Mouse (Mus musculus) neural tube, embryonic 15.5 days (tissue): ENCODE measurements around the gene Ndufb4. TPM values are rescaled to one million over a fixed set of nuclear protein-coding genes. Genes with fewer than 3 reads are reported as not detected.

Source experiments
- ATAC-seq: fragments of 200-750 bp; cut with Nextera tagmentation; 2 replicates; pipeline ENCODE4 v1.8.0; 2017; ENCODE audit warnings: mild to moderate bottlenecking, moderate TSS enrichment, moderate library complexity; ENCODE audit not compliant: low FRiP score
- H3K27ac ChIP-seq: fragments of 300-500 bp; sonication (generic); replicated peaks from 2 replicates; pipeline ENCODE4 v1.5.1; 2015; ENCODE audit warnings: mild to moderate bottlenecking, inconsistent platforms
- H3K27me3 ChIP-seq: fragments of 300-500 bp; sonication (generic); replicated peaks from 2 replicates; pipeline ENCODE4 v1.6.1; 2015; ENCODE audit warnings: inconsistent platforms
- H3K36me3 ChIP-seq: fragments of 300-500 bp; sonication (generic); 2 replicates; pipeline ENCODE4 v1.6.1; 2015; ENCODE audit warnings: inconsistent platforms
- H3K4me1 ChIP-seq: fragments of 300-500 bp; sonication (generic); 2 replicates; pipeline ENCODE4 v1.6.1; 2015; ENCODE audit warnings: inconsistent platforms
- H3K4me2 ChIP-seq: fragments of 300-500 bp; sonication (generic); 2 replicates; pipeline ENCODE4 v1.6.1; 2015; ENCODE audit warnings: inconsistent platforms, mild to moderate bottlenecking, moderate library complexity
- H3K4me3 ChIP-seq: fragments of 300-500 bp; sonication (generic); replicated peaks from 2 replicates; pipeline ENCODE4 v1.5.1; 2015; ENCODE audit warnings: mild to moderate bottlenecking, inconsistent platforms
- H3K9ac ChIP-seq: fragments of 300-500 bp; sonication (generic); replicated peaks from 2 replicates; pipeline ENCODE4 v1.6.1; 2015; ENCODE audit warnings: mild to moderate bottlenecking, inconsistent platforms
- H3K9me3 ChIP-seq: fragments of 300-500 bp; sonication (generic); replicated peaks from 2 replicates; pipeline ENCODE4 v1.6.1; 2016; ENCODE audit warnings: inconsistent platforms
- WGBS: fragments of 180-500 bp; shearing (Covaris S2); methylation state at CpG from one replicate; pipeline ENCODE4 v1.1.7; 2015; ENCODE audit warnings: mixed read lengths; 5-methylcytosine and 5-hydroxymethylcytosine counted together
- polyA plus RNA-seq: library from polyadenylated mRNA; unstranded; fragments of >200 nt; fragmentation: Nextera tagmentation; extraction: Ambion mirVana; gene quantifications from 2 replicates; pipeline ENCODE4 v1.2.1, GENCODE M21; 2015

The Ndufb4 gene
- polyA plus RNA-seq, 1 experiment from 2014 or later: 69.7 TPM

DNA sequence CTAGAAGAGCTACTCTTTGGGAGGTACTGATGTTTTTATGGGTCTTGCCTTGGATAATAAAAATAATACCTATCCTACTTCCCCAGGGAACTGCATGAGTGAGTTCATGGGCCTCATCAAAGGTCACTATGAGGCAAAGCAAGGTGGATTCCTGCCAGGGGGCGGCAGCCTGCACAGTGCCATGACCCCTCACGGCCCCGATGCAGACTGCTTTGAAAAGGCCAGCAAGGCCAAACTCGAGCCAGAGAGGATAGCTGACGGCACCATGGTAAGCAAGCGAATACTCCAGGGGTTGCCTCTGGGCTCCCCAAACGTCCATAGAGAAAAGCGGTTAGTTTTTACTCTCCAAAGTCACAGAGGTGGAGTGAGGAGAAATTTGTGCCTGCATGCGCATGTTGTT is 25.9 kb downstream of the Ndufb4 start:
- ATAC-seq: no peak
- H3K9ac ChIP-seq: no peak overlapping the region
- 82% methylated on average over 9 of the region's 9 CpGs for WGBS
- peak overlapping the region; percentile 69 for H3K27ac ChIP-seq
- H3K4me3 ChIP-seq: no peak overlapping the region
- H3K4me1 ChIP-seq: peaks cover 6% of the 10 kb centered on the region
- H3K36me3 ChIP-seq: no peaks in the 10 kb centered on the region
- no peak overlapping the region for H3K4me2 ChIP-seq
- H3K9me3 ChIP-seq: no peaks in the 10 kb centered on the region
- no peaks in the 10 kb centered on the region for H3K27me3 ChIP-seq

DNA sequence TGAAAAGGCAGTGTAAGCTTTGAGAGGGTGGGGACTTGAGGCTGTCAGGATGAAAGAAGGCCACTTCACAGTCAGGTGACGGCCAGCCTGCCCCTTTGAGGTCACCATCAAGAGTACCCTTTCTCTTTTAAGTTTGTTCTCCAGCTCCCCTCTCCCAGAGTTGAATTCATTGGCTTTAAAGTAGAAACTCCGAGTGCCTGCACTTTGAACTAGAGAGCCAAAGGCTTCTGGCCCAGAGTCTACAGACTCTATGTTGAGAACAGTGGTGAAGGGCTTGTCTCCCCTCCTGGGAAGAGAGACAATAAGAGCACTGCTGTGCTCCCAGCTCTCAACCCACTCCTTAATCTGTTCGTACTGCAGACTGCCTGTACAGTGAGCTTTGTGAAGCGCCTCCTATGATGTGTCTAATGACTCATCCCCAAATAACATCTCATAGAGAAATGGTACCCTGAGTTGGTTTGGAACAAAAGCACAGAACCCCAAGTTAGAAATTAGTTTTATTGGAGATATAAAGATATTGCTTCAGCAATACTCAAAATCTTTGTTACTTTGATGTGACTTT is 27.8 kb downstream of the Ndufb4 start:
- ATAC-seq: no peak
- WGBS: 56% methylated on average over 4 of the region's 4 CpGs

DNA sequence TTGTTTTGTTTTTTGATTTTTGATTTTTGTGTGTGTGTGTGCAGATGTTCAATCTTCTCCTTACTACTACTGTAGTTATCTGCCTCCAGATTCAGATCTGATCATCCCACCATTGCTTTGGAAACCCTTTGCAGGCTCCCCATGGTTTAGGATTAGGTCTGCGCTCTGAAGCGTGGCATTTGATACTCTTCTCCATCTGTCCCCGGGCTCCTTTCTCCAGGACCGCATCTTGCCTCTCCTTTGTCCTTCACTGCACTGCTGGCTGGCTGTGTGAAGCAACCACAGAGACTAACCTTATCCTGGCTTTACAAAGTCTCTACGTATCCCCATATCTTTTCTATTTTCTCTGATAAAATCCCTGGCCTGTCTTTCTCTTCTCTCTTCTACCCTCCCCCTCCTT is 31.3 kb downstream of the Ndufb4 start:
- Histone ChIP-seq H3K27ac (no peak overlapping the region), H3K27me3 (no peaks in the 10 kb centered on the region), H3K9me3 (no peaks in the 10 kb centered on the region), H3K36me3 (no peaks in the 10 kb centered on the region), H3K4me3 (no peak overlapping the region), H3K4me2 (no peak overlapping the region), H3K9ac (no peak overlapping the region), H3K4me1 (peaks cover 3% of the 10 kb centered on the region)
- WGBS: 75% methylated on average over 5 of the region's 5 CpGs
- ATAC-seq: no peak

More for the DNA sequence above, 27.8 kb downstream of the Ndufb4 start:
- no peak overlapping the region for H3K4me2 ChIP-seq
- H3K9ac ChIP-seq: no peak overlapping the region
- H3K36me3 ChIP-seq: no peaks in the 10 kb centered on the region
- no peaks in the 10 kb centered on the region for H3K27me3 ChIP-seq
- no peak overlapping the region for H3K27ac ChIP-seq
- no peak overlapping the region for H3K4me3 ChIP-seq
- H3K9me3 ChIP-seq: no peaks in the 10 kb centered on the region
- H3K4me1 ChIP-seq: peaks cover 6% of the 10 kb centered on the region

DNA sequence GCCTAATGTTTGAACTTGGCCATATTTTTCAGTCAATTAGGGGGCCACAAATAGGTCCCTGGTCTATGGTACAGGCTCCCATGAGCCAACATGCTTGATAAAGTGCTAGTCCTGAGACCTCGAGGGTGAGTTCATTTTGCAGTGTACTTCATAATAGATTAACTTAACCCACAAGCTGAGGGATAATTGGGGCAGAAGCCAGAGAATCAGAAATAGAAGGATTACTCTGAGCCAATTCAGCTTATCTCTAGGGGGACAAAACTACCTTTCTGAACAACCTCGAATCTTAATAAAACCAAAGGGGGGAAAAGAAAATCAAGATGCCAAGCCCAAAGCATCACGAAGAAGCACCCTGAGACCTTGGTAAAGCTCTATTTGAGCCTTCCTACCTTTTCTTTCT is 31.9 kb downstream of the Ndufb4 start:
- Histone ChIP-seq H3K27me3 (no peaks in the 10 kb centered on the region), H3K9me3 (no peaks in the 10 kb centered on the region), H3K27ac (no peak overlapping the region), H3K36me3 (no peaks in the 10 kb centered on the region), H3K4me2 (no peak overlapping the region), H3K4me3 (no peak overlapping the region), H3K9ac (no peak overlapping the region), H3K4me1 (peaks cover 9% of the 10 kb centered on the region)
- no peak for ATAC-seq
- 77% methylated on average over 3 of the region's 3 CpGs for WGBS

DNA sequence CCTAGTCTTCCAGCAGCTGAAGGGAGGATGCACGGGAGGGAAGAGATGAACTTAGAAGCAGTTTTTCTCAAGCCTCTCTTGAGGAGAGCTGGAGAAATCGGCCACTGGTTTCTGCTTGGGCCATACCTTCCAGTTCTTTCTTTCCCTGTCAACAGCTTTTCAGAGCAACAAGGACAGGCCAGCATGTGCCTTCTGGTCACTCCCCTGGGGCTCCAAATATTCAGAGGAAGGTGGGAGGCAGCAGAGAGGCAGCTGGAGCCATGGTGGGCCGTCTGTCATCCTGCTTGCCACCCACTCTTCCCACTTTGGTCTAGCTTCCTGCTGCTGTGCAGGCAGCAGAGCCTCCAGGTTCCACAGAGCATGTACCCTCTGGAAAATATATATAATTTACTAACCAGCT is 36.6 kb downstream of the Ndufb4 start:
- Histone ChIP-seq H3K9ac (no peak overlapping the region), H3K9me3 (no peaks in the 10 kb centered on the region), H3K4me1 (peaks cover 18% of the 10 kb centered on the region), H3K4me2 (no peak overlapping the region), H3K27me3 (no peaks in the 10 kb centered on the region), H3K36me3 (no peaks in the 10 kb centered on the region), H3K4me3 (no peak overlapping the region), H3K27ac (peak overlapping the region; percentile 18; the same call in 1 of the 2 replicates)
- WGBS: 27% methylated on average over 3 of the region's 3 CpGs
- ATAC-seq: peak; percentile 21; the same call in 1 of the 2 replicates

DNA sequence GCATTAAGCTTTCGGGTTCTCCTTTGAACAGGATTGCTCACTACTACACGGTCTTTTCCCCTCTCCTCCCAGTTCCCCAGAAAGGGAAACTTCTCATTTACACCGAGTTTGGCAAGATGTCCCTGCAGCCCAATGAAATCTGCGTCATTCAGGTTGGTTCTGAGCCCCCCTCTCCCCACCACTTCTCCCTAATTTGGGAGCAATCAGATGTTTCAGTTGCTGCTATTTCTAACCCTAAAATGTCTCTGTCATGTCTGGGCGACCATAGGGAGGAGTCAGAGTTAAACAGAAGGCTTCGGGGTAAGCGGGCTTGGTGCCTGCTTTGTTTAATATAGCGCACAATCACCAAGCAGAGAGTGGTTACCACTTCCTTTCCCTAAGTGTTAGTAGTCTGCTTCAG is 38.1 kb downstream of the Ndufb4 start:
- ATAC-seq: no peak
- Histone ChIP-seq H3K27ac (no peak overlapping the region), H3K4me2 (no peak overlapping the region), H3K4me1 (peaks cover 18% of the 10 kb centered on the region), H3K9ac (no peak overlapping the region), H3K36me3 (no peaks in the 10 kb centered on the region), H3K4me3 (no peak overlapping the region), H3K27me3 (no peaks in the 10 kb centered on the region), H3K9me3 (no peaks in the 10 kb centered on the region)
- 64% methylated on average over 8 of the region's 8 CpGs for WGBS

DNA sequence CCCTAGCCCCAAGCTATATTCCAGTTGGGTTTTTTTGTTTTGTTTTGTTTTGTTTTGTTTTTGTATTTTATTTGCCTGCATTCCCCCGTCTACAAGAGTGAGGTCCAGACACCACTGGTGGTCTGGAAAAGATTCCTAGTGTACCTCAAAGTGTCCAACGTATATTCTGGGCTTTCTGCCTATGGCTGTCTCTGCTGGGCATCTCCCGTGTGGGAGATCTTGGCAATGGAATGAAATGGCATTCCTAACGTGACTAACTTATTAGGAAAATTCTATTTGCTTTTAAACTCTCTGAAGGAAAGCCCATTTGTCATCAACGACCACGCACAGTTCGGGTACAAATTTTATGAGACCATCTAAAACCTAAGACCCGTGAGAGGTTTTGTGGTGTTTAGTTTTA is 38.8 kb downstream of the Ndufb4 start:
- no peaks in the 10 kb centered on the region for H3K9me3 ChIP-seq
- 45% methylated on average over 8 of the region's 8 CpGs for WGBS
- no peak for ATAC-seq
- no peak overlapping the region for H3K4me2 ChIP-seq
- peaks cover 18% of the 10 kb centered on the region for H3K4me1 ChIP-seq
- H3K27ac ChIP-seq: no peak overlapping the region
- no peaks in the 10 kb centered on the region for H3K27me3 ChIP-seq
- no peak overlapping the region for H3K4me3 ChIP-seq
- no peak overlapping the region for H3K9ac ChIP-seq
- no peaks in the 10 kb centered on the region for H3K36me3 ChIP-seq

DNA sequence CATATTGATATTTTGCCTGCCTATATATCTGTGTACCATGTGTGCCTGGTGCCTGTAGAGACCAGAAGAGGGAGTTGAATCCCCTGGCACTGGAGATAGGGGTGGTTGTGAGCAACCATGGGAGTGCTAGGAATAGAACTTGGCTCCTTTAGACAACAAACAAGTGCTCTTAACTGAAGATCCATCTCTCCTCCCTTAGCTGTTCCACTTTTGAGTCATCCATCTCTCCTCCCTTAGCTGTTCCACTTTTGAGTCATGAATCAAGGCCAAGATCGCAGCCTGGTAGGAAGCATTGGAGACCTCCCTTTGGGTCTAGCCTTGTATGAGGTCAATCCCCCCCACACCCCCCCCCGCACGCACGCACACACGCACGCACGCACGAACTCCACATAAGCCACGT is 39.7 kb downstream of the Ndufb4 start:
- 86% methylated on average over 9 of the region's 9 CpGs for WGBS
- H3K4me1 ChIP-seq: peaks cover 18% of the 10 kb centered on the region
- H3K4me2 ChIP-seq: no peak overlapping the region
- no peak for ATAC-seq
- no peaks in the 10 kb centered on the region for H3K9me3 ChIP-seq
- H3K4me3 ChIP-seq: no peak overlapping the region
- H3K36me3 ChIP-seq: no peaks in the 10 kb centered on the region
- no peak overlapping the region for H3K9ac ChIP-seq
- H3K27me3 ChIP-seq: no peaks in the 10 kb centered on the region
- H3K27ac ChIP-seq: no peak overlapping the region

DNA sequence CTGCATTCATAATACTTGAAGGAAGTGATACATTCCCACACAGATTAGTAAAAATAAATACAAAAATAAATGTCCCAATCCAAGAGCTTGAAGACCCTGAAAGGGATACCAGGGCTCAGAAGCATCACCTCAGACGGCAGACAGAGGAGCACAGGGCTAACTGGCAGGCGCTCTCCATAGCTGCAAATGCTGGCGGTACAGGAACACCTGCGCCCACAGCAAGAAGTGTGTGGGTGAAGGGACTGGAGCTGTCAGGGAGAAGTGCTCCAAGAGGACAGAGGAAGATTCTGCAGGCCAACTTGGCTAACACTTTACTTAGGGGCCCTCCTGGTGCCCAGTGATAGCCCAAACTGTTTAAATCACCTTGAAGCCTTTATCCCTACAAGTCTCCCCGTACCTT is 42.2 kb downstream of the Ndufb4 start:
- Histone ChIP-seq H3K27ac (no peak overlapping the region), H3K4me2 (no peak overlapping the region), H3K36me3 (no peaks in the 10 kb centered on the region), H3K4me3 (no peak overlapping the region), H3K27me3 (no peaks in the 10 kb centered on the region), H3K9me3 (no peaks in the 10 kb centered on the region), H3K9ac (no peak overlapping the region), H3K4me1 (peaks cover 9% of the 10 kb centered on the region; the same call in 1 of the 2 replicates)
- no peak for ATAC-seq
- WGBS: 94% methylated on average over 5 of the region's 5 CpGs

DNA sequence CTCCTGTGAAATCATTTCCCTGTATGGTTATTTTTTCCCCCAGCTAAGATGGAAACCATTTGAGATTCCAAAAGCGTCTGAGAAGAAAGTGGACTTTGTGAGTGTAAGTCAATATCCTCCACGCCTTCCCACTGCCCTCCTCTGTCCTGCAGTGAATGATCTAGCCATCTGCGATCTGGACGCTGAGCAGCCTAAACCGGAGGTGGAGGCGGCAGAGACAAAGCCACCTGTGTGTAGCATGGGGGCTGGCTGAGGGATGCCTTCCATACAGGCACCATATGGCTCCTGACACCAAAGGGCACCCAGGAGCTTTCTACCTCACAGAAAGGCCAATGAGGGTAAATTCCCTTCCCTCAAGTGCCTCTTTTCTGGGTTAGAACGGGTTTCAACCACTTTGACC is 43.2 kb downstream of the Ndufb4 start:
- Histone ChIP-seq H3K27me3 (no peaks in the 10 kb centered on the region), H3K4me2 (no peak overlapping the region), H3K36me3 (no peaks in the 10 kb centered on the region), H3K9ac (no peak overlapping the region), H3K9me3 (no peaks in the 10 kb centered on the region), H3K27ac (no peak overlapping the region), H3K4me3 (no peak overlapping the region), H3K4me1 (peaks cover 6% of the 10 kb centered on the region; the same call in 1 of the 2 replicates)
- ATAC-seq: no peak
- WGBS: 90% methylated on average over 7 of the region's 7 CpGs

DNA sequence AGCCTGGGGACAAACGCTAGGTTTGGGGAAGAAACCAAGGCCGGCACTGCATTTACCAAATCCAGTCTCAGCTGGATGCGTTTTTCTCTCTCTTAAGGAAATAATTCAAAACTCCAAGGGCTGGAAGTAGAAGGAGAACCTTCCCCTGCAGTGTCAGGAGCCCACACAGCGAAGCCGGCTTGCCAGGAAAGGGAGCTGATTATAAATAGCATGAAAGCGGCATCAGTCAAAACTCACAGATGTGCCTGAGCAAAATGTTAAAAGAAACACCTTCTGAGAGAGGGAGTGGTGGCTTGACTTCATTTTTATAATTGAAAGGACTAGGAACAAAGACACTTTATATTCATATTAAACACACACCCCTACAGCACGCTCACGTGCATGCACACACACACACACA is 43.9 kb downstream of the Ndufb4 start:
- Histone ChIP-seq H3K4me2 (no peak overlapping the region), H3K27me3 (no peaks in the 10 kb centered on the region), H3K36me3 (no peaks in the 10 kb centered on the region), H3K4me3 (no peak overlapping the region), H3K9ac (no peak overlapping the region), H3K4me1 (peaks cover under 1% of the 10 kb centered on the region; the same call in 1 of the 2 replicates), H3K9me3 (no peaks in the 10 kb centered on the region), H3K27ac (no peak overlapping the region; the same call in 1 of the 2 replicates)
- ATAC-seq: no peak
- WGBS: 79% methylated on average over 8 of the region's 8 CpGs

DNA sequence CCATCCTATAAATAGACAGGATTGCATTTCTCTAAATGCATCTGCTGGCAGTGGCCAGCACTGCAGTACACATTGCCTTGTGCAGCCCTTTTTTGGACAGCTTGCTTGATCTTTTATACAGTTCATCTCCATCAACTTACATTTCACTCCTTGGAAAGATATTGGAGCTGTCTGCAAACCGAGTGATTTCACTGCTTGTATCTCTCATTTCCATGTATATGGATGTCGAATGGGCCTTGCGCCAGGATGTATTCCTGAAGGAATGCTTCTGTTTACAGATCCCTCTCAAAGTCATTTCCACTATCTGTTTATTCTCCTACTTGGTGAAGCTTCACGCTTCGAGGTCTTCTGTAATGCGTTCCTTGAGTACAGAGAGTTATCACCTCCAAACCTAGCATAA is 50.0 kb downstream of the Ndufb4 start:
- Histone ChIP-seq H3K4me1 (0 out of 2 replicates have a peak, but pooled peaks cover 2% of the 10 kb centered on the region), H3K27me3 (no peaks in the 10 kb centered on the region), H3K4me3 (no peak overlapping the region), H3K9ac (no peak overlapping the region), H3K4me2 (no peak overlapping the region), H3K9me3 (no peaks in the 10 kb centered on the region), H3K27ac (no peak overlapping the region), H3K36me3 (no peaks in the 10 kb centered on the region)
- no peak for ATAC-seq
- WGBS: 74% methylated on average over 6 of the region's 6 CpGs
